Mouse (Mus musculus): ENCODE data around the gene Gdf9. TPM values are rescaled to one million over a fixed set of nuclear protein-coding genes. Genes with fewer than 3 reads are reported as not detected.

Gdf9 gene
- total RNA-seq, 2 experiments from 2014 or later = 0.70 to 1.1 TPM

GRCm38 (mm10) chr11:53445562-53445961 is 14.7 kb downstream of the Gdf9 start:
- DNase-seq = peak; percentile 46

DNA sequence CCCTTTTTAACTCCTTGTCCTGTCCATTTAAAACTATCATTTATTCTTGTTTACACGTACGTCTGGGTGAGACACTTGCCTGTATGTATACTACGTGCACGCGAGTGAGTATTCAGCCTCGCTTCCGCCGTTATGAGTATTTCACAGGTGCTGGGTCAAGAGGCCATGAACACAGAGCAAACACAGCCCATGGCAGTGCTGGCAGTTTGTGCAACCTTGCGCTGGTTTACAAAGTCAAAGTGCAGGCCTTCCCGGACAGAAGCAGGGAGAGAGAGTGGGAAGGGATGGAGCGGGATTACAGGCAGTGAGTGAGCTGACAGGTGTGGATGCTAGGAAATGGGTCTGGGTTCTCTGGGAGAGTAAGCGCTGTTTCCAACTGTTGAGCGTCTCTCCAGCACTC is 15.4 kb downstream of the Gdf9 start:
- no peak for DNase-seq

DNA sequence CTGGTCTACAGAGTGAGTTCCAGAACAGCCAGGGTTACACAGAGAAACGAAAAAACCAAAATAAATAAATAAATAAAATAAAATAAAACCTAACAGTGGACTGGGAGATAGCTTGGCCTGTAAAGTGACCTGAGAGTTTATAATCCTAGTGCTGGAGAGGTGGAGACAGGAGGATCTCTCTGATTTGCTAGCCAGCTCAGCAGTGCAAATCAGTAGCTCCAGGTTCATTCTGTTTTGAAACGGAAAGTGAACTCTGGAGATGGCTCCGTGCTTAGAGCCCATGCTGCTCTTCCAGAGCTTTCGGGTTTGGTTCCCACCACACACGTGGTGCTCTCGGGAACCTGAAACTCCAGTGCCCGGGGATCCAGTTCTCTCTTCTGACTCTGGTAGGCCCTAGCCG is 17.2 kb downstream of the Gdf9 start:
- DNase-seq = no peak

DNA sequence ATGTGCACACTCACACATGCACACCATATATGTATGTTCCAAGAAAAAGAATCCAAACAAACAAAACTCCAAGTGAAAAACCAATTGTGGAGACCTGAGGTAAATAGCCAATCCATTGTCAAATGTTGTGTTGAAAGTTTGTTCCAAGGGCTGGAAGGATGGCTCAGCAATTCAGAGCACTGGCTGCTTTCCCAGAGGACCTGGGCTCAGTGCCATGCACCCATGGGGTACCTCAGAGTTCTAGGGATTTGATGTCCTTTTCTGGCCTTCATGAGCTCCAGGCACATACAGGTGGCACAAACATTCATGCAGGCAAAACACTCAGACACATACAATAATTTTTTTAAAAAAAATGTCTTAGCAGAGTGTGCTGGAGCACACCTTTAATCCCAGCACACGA is 17.7 kb downstream of the Gdf9 start:
- peak; percentile 86 for DNase-seq

DNA sequence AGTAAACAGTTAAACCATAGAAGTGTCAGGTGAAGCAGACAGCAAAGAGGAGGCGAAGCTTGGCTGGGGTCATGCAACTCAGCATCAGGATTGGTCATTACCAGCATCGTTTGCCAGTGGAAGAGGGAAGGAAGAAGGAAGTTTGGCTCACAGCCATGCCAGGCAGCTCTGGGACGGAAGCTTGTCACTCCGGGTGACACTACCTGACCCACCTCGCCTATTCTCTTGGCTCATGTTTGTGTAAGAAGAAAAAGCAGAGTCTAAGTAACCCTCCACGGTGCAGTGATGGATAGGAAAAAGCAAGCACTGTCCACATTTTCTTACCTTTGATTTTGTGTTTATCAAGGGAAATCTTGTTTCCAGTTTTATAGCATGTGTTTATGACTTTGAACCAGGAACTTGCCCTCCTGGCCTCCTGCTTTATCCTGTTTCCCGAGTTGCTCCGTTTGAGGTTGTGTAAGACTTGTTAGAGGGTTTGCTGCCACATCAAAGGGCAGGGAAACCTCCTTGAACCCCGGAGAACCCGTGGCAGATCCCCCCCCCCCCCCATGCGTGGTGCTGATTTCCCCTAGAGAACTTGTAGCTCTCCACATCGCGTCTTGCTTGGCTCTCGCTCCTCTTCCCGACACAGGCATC is 19.4 kb downstream of the Gdf9 start:
- no peak for DNase-seq

DNA sequence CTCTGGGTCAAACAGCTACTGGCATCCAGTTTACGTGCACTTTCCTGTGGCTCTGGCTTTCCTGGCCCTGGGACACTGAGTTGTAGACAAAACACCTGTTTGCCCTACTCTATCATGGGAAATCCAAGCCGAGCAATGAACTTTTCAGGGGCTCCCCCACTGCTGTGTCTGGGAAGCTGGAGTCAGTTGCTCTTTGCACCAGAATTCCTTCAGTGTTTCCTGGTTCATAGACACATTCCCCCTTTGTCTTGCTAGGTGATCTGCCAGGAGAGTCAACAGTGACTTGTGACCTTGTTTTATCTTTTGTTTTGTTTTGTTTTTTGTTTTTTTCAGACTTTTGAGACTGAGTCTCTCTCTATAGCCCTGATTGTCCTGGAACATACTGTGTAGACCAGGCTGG is 20.5 kb downstream of the Gdf9 start:
- DNase-seq = no peak

DNA sequence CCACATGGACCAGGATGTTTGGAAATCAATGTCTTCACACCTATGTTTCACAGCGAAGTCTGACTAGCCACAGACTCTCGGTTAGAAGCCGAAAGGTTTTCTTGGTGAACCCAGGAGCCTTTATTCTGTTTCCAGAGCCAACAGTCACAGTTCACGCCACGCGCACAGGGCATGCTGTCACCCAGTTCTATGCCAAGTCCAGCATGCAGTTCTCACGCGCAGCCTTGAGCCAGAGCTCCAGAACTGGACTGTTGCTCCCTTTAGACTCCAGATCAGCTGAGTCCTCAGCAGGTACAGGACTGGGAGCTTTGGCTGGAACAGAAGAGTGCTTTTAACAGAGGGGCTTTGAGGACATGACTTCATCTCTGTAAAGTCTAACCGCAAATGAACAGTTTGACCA is 21.6 kb downstream of the Gdf9 start:
- peak; percentile 39 for DNase-seq

GRCm38 (mm10) chr11:53453031-53453430 is 22.2 kb downstream of the Gdf9 start:
- no peak for DNase-seq

DNA sequence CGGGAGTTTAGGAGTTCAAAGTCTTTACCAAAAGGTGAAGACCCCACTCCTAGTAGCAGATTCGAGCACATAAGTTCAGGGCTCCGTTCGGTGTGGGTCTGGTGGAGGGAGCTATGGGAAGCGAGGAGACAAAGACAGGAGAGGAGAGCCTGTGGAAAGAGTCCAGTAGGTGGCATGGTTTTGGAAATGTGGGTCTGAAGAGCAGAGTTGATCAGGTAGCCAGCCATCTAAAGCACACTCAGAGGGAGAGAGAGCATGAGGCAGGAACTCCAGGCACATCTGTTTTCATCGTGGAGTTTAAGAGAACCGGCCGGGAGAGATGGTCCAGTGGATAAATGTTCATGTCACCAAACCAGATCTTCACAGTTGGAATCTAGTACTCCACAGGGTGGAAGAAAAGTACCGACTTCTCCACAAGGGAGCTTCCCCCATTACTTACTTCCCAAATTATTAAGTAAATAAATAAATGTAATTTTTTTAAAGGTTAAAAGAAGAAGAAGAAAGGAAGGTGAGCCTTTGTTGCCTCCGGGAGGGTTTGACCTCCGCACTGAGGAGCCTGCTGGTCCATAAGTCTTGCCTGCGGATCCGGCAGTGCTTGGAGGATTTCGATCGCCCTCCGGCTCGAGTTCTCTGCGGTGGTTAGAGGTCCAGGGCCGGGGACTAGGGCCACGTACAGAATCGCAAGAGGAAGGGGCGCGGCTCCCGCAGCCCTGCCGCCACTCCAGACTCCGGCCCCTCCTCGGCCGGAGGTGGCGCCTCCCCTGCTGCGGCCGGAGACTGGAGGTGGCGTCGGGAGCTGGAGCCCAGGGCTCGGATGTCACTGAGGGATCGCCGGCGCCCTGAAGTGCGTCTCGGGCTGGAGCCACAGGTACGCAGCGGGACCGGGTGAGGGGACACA is 25.9 kb downstream of the Gdf9 start, which contains the start of the genes Gm10447 and Shroom1:
Gene Gm10447, minus strand, starts transcription at position 637 of the 898 bp plus-strand sequence.
Gene Shroom1, plus strand, starts transcription at position 732 of the 898 bp plus-strand sequence.
- peak; percentile 75 for DNase-seq

DNA sequence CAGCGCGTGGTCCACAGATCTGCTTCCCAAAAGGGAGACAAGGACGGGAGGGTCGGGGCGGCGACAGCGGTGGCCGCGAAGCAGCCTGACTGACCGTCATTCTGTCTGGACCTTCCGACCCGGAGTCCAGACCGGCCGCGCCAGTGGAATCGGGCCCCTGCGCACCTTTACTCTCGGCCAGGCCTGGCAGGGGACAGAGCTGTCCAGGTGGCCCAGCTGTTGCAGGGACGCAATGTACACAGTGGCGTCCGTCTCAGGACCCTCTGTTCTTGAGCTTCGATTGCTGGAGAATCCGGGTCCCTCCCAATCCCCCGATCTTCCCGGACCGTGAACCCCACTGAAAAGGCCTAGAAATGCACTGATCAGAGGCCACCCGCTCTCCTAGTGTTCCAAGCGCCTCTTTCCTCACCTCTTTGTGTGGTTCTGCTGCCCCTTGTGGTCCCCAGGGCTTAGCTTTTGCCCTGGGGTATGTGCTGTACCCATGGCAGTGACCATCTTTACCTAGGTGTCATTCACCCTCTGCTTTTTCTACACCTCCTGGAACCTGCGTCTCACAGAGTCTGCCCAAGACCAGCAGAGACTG is 26.6 kb downstream of the Gdf9 start:
- peak; percentile 33 for DNase-seq

DNA sequence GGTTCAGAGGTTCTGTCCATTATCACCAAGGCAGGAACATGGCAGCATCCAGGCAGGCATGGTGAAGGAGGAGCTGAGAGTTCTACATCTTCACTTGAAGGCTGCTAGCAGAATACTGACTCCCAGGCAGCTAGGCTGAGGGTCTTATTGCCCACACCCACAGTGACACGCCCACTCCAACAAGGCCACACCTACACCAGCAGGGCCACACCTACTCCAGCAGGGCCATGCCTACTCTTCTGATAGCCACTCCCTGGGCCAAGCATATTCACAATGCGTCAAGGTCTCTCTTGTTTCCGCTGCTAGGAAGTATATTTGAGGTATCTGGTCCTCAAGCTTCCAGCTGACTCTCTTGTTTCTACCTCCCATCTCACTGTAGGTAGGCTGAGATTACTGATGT is 28.2 kb downstream of the Gdf9 start:
- DNase-seq = no peak

- no peak for DNase-seq
Measured at GRCm38 (mm10) chr11:53460192-53460591, 29.4 kb downstream of the Gdf9 start.

DNA sequence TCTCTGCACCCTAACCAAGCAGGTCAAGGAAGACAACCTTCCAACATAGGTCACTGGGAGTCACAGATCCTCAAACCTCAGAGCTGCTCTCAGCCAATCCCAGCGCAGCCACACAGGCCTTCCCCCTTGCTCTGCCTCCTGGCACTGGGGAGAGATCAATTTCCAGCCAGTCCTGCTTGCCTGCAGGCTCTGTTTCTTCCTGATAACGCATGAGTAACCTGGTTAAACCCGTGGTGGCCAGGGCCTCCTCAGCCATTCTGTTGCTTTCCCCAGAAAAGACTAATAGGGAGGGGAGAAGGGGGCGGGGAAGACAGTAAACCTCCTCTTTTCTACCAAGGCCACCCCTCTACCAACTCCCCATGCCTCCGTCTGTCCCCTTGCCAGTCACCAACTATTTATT is 30.9 kb downstream of the Gdf9 start:
- peak; percentile 41 for DNase-seq

DNA sequence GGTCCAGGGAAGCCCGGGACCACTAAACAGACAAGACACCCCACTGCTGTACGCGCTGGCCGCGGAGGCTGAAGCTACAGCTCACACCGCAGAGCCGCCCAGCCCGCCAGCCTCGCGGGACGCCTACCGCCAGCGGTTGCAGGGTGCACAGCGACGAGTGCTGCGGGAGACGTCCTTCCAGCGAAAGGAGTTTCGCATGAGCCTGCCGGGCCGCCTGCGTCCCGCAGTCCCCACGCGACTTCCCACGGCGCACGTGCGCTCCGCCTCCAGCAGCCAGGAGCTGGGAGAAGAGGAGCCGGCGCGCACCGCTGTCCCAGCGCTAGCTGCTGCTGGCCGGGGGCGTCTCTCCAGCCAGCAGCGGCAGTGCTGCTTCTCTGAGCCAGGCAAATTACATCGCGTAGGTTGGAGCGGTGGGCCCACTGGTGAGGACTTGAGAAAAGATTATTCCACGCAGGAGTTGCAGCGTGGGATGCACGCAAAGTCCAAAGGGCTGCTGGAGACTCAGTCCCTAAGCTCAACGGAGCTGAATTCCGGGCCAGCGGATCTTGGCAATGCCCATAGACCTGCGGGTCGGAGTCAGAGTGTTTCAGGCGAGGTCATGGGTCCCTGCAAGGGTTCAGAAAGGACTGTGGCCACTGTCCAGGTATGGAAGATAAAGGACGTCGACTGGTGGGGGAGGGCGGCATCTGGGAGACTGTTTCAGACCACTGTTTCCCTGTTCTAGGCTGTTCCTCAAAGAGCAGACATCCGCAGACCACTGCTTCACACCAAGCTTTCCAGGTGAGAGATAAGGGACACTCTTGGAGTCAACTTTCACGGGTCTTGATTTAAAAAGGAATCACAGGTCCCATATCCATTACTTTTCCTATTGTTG is 33.0 kb downstream of the Gdf9 start:
- peak; percentile 46 for DNase-seq

- peak; percentile 89 for DNase-seq
Measured at GRCm38 (mm10) chr11:53466231-53466971, 35.6 kb downstream of the Gdf9 start.

DNA sequence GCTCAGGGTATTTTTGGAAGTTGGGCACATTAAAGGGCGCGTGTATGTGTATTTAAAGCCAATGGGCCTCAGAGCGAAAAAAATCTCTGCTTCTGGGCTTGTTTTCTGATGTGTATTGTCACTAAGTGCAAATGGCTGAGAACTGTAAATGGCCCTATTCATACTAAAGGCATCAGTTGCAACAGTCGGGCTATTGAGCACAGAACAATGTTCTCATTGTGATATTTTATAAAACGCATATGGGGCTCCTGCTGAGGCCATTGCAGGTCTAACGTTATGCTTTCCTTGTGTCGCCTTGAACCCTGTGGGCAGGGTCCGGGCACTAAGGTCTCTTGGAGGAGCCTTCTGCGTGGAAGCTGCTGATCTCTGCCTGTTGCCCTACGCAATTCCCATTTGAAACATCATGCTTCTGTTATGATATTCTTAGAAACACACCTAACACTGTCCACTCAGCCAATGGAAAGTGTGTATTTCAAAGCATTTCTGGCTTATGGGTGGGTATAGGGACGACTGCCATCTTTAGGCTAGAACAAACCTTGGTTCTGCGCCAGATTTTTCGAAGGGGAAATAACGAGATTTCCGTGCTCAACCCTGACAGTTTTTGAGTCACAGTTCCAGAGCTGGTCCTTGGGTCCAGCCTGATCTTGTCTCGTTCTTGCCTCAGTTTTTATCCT is 38.6 kb downstream of the Gdf9 start:
- no peak for DNase-seq

DNA sequence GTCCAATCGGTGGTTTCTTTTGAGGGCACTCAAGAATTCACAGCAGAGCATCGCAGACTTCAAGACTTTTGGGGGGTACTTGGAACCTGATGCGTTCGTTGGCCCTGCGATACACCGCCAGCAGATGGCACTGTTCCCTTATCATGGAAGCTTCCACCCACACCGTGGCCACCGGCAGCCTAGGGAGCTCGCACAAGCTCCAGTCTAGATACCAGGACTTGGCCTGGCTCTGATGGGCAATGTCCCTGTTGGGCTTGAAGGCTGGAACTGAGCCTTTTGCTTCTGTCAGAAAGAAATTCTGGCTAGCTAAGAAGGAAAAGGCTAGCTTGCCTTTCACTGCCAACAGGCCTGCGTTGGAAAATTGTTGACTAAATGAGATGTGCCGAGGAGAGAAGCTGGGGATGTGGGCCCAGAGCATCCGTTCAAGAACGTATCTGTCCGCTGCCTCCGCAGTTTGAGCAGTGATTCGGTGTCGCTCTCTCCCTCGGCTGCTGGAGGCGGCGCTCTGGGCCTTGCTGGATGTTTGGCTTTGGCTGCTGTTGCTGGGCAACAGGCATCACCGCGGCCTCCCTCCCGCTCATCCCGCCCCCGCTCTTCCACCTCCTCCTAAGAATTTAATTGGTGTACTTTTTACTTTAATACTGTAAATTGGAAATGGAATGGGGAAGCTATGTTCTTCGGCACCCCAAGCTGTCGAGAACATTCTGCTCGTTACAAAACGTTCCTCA is 39.3 kb downstream of the Gdf9 start, which contains the start of gene Gm9837:
Gene Gm9837, minus strand, starts transcription at position 512 of the 728 bp plus-strand sequence.
- peak; percentile 93 for DNase-seq

GRCm38 (mm10) chr11:53472709-53473108 is 41.9 kb downstream of the Gdf9 start:
- DNase-seq = no peak

GRCm38 (mm10) chr11:53475620-53476019 is 44.8 kb downstream of the Gdf9 start:
- no peak for DNase-seq

DNA sequence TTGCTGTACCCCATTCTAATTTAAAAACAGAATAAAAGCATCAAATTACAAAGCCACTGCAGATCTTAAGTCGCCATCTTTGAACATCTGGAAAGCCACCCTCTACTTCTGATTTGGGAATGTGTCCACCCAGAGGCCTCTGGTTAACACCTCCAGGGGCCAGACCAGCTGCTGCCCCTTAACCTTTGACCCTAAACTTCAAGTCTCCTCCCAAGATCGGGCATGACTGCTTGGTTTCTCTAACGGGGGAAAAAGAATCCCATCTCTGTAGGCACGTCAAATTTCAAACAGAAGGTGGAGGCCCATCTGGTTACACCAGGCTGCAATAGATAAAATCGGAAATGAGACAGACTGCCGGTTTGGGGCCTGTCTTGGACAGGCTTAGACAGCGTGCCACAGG is 47.0 kb downstream of the Gdf9 start:
- DNase-seq = no peak
